Mouse (Mus musculus) CH12.LX (cell line): ENCODE measurements around the gene Zic4. TPM values are rescaled to one million over a fixed set of nuclear protein-coding genes. Genes with fewer than 3 reads are reported as not detected.

Experiments
- DNase-seq: peaks from one replicate; pipeline ENCODE4 v3.0.0-alpha.2; 2013; ENCODE audit errors: extremely low read depth
- H3K27ac ChIP-seq: 2 replicates; pipeline ENCODE4 v1.5.1; 2012; ENCODE audit warnings: low read depth, mild to moderate bottlenecking, control low read depth, moderate library complexity; ENCODE audit not compliant: insufficient read depth
- H3K27me3 ChIP-seq: replicated peaks from 2 replicates; pipeline ENCODE3; 2012; ENCODE audit warnings: inconsistent platforms
- H3K36me3 ChIP-seq, 2 experiments: replicated peaks in 1 of 2; 2 replicates each; pipeline versions ENCODE3 to v1.6.1; 2012; ENCODE audit warnings: inconsistent platforms in 1 of 2, low read length in 1 of 2, mild to moderate bottlenecking in 1 of 2, mixed read lengths in 1 of 2, moderate library complexity in 1 of 2; ENCODE audit not compliant: control insufficient read depth in 1 of 2, insufficient read depth in 1 of 2
- H3K4me1 ChIP-seq, 2 experiments: 2 replicates each; pipeline ENCODE4 v1.6.1; 2012; ENCODE audit warnings: inconsistent platforms in 1 of 2, moderate library complexity in 1 of 2; ENCODE audit not compliant: insufficient read depth in 2 of 2, control insufficient read depth in 1 of 2
- H3K4me2 ChIP-seq: 2 replicates; pipeline ENCODE4 v1.6.1; 2012; ENCODE audit warnings: low read depth, mild to moderate bottlenecking, control low read depth; ENCODE audit not compliant: poor library complexity, insufficient read depth, severe bottlenecking
- H3K4me3 ChIP-seq, 3 experiments: fragments of 150-350 bp in 1 of 3; sonication (generic) in 1 of 3; replicated peaks in 1 of 3; 2 replicates each; pipeline versions ENCODE3 to v1.5.1; 2011 to 2012; ENCODE audit warnings: low read depth in 2 of 3, low read length in 2 of 3, mild to moderate bottlenecking in 2 of 3, moderate library complexity in 2 of 3, control low read depth in 1 of 3, improper control_type of control experiment in 1 of 3, inconsistent platforms in 1 of 3, mixed read lengths in 1 of 3; ENCODE audit not compliant: poor library complexity in 1 of 3
- H3K79me2 ChIP-seq: replicated peaks from 2 replicates; pipeline ENCODE4 v1.6.1; 2012; ENCODE audit warnings: mild to moderate bottlenecking, moderate library complexity; ENCODE audit not compliant: control insufficient read depth, poor library complexity, insufficient read depth, severe bottlenecking; ENCODE audit errors: extremely low read depth
- H3K9ac ChIP-seq: 2 replicates; pipeline ENCODE4 v1.6.1; 2012; ENCODE audit warnings: low read depth, mild to moderate bottlenecking, control low read depth, moderate library complexity; ENCODE audit not compliant: insufficient read depth
- H3K9me3 ChIP-seq: replicated peaks from 2 replicates; pipeline ENCODE3; 2012; ENCODE audit warnings: low read length, inconsistent platforms, mixed read lengths
- BHLHE40 ChIP-seq: IDR thresholded peaks from 2 replicates; pipeline ENCODE4 v1.6.1; 2011; ENCODE audit warnings: mild to moderate bottlenecking, low read depth, low read length, improper control_type of control experiment
- CHD1 ChIP-seq: IDR thresholded peaks from 2 replicates; pipeline ENCODE4 v1.6.1; 2012; ENCODE audit warnings: low read depth, low read length, improper control_type of control experiment, inconsistent platforms
- CHD2 ChIP-seq: IDR thresholded peaks from 2 replicates; pipeline ENCODE4 v1.6.1; 2011; ENCODE audit warnings: low read length, improper control_type of control experiment
- E2F4 ChIP-seq: IDR thresholded peaks from 2 replicates; pipeline ENCODE4 v1.6.1; 2011; ENCODE audit warnings: low read depth, low read length, improper control_type of control experiment; ENCODE audit not compliant: insufficient replicate concordance
- EP300 ChIP-seq: IDR thresholded peaks from 2 replicates; pipeline ENCODE4 v1.6.1; 2011; ENCODE audit warnings: low read length, improper control_type of control experiment
- GABPA ChIP-seq: IDR thresholded peaks from 2 replicates; pipeline ENCODE4 v1.6.1; 2012; ENCODE audit warnings: low read depth, low read length, improper control_type of control experiment, inconsistent platforms; ENCODE audit not compliant: insufficient replicate concordance
- IRF4 ChIP-seq: IDR thresholded peaks from 2 replicates; pipeline ENCODE4 v1.6.1; 2014; ENCODE audit warnings: low read depth, mild to moderate bottlenecking, inconsistent platforms, low read length, improper control_type of control experiment
- MEF2A ChIP-seq: IDR thresholded peaks from 2 replicates; pipeline ENCODE4 v1.6.1; 2014; ENCODE audit warnings: low read depth, mild to moderate bottlenecking, inconsistent platforms, low read length, improper control_type of control experiment, borderline replicate concordance
- MYC ChIP-seq: IDR thresholded peaks from 2 replicates; pipeline ENCODE4 v1.6.1; 2011; ENCODE audit warnings: low read depth, mild to moderate bottlenecking, improper control_type of control experiment, low read length
- PAX5 ChIP-seq: IDR thresholded peaks from 2 replicates; pipeline ENCODE4 v1.6.1; 2012; ENCODE audit warnings: low read length, inconsistent platforms, mixed read lengths
- RAD21 ChIP-seq: IDR thresholded peaks from 2 replicates; pipeline ENCODE4 v1.6.1; 2011; ENCODE audit warnings: low read depth, mild to moderate bottlenecking, low read length, improper control_type of control experiment, moderate library complexity
- SIN3A ChIP-seq: IDR thresholded peaks from 2 replicates; pipeline ENCODE4 v1.6.1; 2012; ENCODE audit warnings: low read length, improper control_type of control experiment, inconsistent platforms
- USF1 ChIP-seq: IDR thresholded peaks from 2 replicates; pipeline ENCODE4 v1.6.1; 2014; ENCODE audit warnings: low read depth, mild to moderate bottlenecking, inconsistent platforms, low read length, improper control_type of control experiment
- ZC3H11A ChIP-seq: IDR thresholded peaks from 2 replicates; pipeline ENCODE4 v1.6.1; 2012; ENCODE audit warnings: low read depth, mild to moderate bottlenecking, inconsistent platforms, low read length, improper control_type of control experiment
- ZKSCAN1 ChIP-seq: IDR thresholded peaks from 2 replicates; pipeline ENCODE4 v1.6.1; 2012; ENCODE audit warnings: low read depth, inconsistent platforms, low read length, improper control_type of control experiment, borderline replicate concordance
- ZNF384 ChIP-seq: IDR thresholded peaks from 2 replicates; pipeline ENCODE4 v1.6.1; 2012; ENCODE audit warnings: low read depth, low read length, improper control_type of control experiment, inconsistent platforms
- dilution Hi-C: fragments of 300-500 bp; cut with MboI; formaldehyde crosslinking; loops from 2 replicates; pipeline ENCODE4 v1.14.3; 2020; ENCODE audit warnings: low sequenced_read_pairs; ENCODE audit not compliant: extremely low pct_unique_long_range_greater_than_20kb, extremely low pct_ligation_motif_present
- in situ Hi-C: fragments of 300-500 bp; cut with MboI; formaldehyde crosslinking; loops from 3 replicates; pipeline ENCODE4 v1.14.3; 2019; ENCODE audit warnings: low sequenced_read_pairs, low pct_ligation_motif_present, low pct_unique_long_range_greater_than_20kb, mixed read lengths
- polyA plus RNA-seq: library from polyadenylated mRNA; unstranded; fragments of >175 nt; gene quantifications from 2 replicates; pipeline ENCODE4 v1.2.1, GENCODE M21; 2012; ENCODE audit warnings: low read depth; ENCODE audit not compliant: insufficient read length
- total RNA-seq, 2 experiments: library from RNA; depleted of rRNA; stranded (reverse); fragments of 300-350 nt in 1 of 2; fragments of >200 nt in 1 of 2; gene quantifications; 2 replicates each; pipeline ENCODE4 v1.2.3; 2012 to 2014

Gene Zic4
- total and polyA plus RNA-seq, 3 experiments = not detected

GRCm38 (mm10) chr9:91348746-91349145, 13.5 kb upstream of the Zic4 start:
- dilution Hi-C loops = no loop called here
- H3K4me1 ChIP-seq = no peaks in the 10 kb centered on the region
- peaks cover 27% of the 10 kb centered on the region for H3K9me3 ChIP-seq
- in situ Hi-C loops = no loop called here
- H3K4me2 ChIP-seq = no peak overlapping the region
- H3K9ac ChIP-seq = no peak overlapping the region
- no peak for DNase-seq
- H3K79me2 ChIP-seq = no peaks in the 10 kb centered on the region
- H3K27ac ChIP-seq = no peak overlapping the region
- H3K36me3 ChIP-seq = no peaks in the 10 kb centered on the region
- TF ChIP-seq RAD21 (no peak), EP300 (no peak)
- no peak overlapping the region for H3K4me3 ChIP-seq
- H3K27me3 ChIP-seq = no peaks in the 10 kb centered on the region

- TF ChIP-seq ZKSCAN1 (no peak), USF1 (no peak), GABPA (no peak), PAX5 (no peak), MEF2A (no peak), CHD2 (no peak), CHD1 (no peak), IRF4 (no peak)
- TF ChIP-seq, all 38 proteins: peak for 0
- dilution Hi-C loops (no loop called here), in situ Hi-C loops (no loop called here)
- Histone ChIP-seq H3K36me3 (no peaks in the 10 kb centered on the region), H3K4me3 (no peak overlapping the region), H3K9me3 (peaks cover 37% of the 10 kb centered on the region), H3K9ac (no peak overlapping the region), H3K27ac (no peak overlapping the region), H3K4me1 (no peaks in the 10 kb centered on the region), H3K4me2 (no peak overlapping the region), H3K27me3 (no peaks in the 10 kb centered on the region), H3K79me2 (no peaks in the 10 kb centered on the region)
- DNase-seq = no peak
These were observed 11.9 kb upstream of the Zic4 start for GRCm38 (mm10) chr9:91350211-91350791.

- peaks cover 41% of the 10 kb centered on the region for H3K9me3 ChIP-seq
- dilution Hi-C loops = no loop called here
- TF ChIP-seq SIN3A (no peak), ZNF384 (no peak), E2F4 (no peak), MYC (no peak), BHLHE40 (no peak), PAX5 (no peak), ZC3H11A (no peak)
- TF ChIP-seq, all 38 proteins: peak for 0
- H3K4me2 ChIP-seq = no peak overlapping the region
- H3K4me1 ChIP-seq = no peaks in the 10 kb centered on the region
- in situ Hi-C loops = no loop called here
- no peaks in the 10 kb centered on the region for H3K36me3 ChIP-seq
- no peaks in the 10 kb centered on the region for H3K79me2 ChIP-seq
- no peak overlapping the region for H3K4me3 ChIP-seq
- H3K9ac ChIP-seq = no peak overlapping the region
- H3K27ac ChIP-seq = no peak overlapping the region
- no peak for DNase-seq
- no peaks in the 10 kb centered on the region for H3K27me3 ChIP-seq
These were observed 11.3 kb upstream of the Zic4 start for GRCm38 (mm10) chr9:91350861-91351291.
